Mouse (Mus musculus) T-cell, adult 2 months (primary cell): ENCODE measurements around the gene Serpina3n.
A peak's percentile ranks its signal among the peaks of the same experiment; 100 is the strongest.
"Not testable (repeated sequence)": the region's sequence is repeated elsewhere in the genome, so short reads cannot be mapped to it uniquely, and the experiment has no call there.

ENCODE experiments used
- DNase-seq: peaks from one replicate; pipeline ENCODE4 v3.0.0; 2022; ENCODE audit warnings: low spot score

Gene Serpina3n

DNA sequence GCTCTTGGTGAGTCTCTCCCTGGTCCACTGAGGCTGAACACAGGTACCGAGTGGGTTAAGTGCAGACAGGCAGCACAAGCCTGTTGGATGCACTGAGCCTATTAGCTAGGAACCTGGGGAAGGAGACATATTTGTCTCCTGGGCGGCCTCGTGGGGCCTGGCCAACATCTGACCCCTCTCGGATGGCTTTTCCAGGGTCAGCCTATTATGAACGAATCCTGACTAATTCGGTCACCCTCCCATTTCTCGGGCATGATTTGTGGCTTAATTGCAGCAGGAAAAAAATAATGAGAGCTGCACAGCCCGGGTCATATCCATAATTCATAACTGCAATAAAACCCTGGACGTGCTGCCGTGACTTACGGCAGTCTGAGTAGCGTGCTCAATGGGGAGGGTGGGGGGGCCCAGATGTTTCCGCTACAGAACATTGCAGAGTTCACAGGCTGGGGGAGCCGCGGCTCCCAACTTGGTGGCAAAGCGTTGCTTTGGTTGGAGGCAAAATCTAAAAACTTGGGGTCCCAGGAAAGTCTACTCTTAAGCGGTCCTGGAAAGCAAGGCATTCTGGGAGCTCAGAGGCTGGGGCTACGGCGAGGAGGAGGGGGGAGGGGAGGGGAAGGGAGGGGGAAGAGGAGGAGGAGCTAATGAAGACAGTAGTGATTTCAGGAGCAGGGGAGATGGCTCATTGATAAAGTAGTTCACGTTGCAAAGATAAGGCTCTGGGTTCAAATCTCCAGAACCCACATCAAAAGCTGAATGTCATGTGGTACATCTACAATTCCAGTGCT lies 27.6 kb downstream of the Serpina3n start:
- no peak for DNase-seq

- DNase-seq, result peak; percentile 9
Measured at GRCm38 (mm10) chr12:104440087-104440760, 33.7 kb downstream of the Serpina3n start.

DNA sequence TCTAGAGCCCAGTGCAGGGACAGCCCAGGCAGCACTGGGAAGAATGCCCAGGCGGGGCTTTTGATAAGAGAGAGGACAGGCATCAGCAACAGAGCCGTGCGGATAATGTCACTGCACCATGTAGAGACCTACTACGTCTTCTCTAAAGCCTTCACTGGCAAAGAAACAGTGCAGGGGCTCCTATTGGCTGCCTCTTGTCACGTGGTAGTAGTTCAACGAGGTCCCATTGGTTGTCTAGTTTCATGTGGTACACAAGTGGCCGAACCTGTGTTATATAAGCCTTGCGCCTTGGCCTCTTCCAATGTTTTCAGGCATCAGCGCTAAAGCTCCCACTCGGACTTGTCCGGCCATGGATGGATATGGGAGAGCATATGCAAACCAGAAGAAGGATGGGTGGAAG lies 37.2 kb downstream of the Serpina3n start:
- DNase-seq, result no peak

DNA sequence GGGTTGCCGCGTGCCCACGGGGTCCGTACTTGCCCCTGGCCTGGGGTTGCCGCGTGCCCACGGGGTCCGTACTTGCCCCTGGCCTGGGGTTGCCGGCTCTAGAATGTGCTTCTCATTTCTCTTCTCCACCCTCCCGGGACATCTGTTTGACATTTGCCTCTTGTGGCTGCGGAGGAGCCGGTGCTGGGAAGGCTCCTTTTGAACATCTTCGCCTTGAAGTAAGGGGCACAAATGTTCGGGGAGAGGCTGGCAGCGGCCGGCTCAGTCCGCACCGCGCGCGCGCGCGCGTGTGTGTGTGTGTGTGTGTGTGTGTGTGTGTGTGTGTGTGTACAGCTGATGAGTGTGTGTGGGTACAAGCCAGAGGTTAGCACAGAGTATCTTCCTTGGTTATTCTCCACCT lies 40.5 kb downstream of the Serpina3n start:
- not testable (repeated sequence) for DNase-seq

GRCm38 (mm10) chr12:104448099-104448498 lies 41.6 kb downstream of the Serpina3n start:
- no peak for DNase-seq

DNA sequence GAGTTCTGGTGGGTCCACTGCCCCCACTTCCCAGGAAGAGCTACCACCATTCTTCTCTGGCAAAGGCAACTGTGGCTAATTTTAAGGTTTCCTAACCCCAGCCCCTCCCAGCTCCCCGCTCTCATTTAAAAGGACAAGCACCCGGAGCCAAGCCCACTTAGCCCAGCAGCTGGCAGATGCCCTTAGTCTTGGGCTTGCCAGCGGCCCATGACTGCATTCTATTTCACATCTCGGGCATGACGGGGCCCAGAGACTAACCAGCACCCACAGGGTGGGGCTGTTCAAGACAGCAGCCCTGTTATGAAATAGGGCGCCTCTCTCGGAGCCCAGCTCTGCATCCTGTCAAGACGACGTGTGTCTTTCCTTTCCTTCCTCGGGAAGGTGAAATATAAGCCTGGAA lies 43.7 kb downstream of the Serpina3n start:
- no peak for DNase-seq

DNA sequence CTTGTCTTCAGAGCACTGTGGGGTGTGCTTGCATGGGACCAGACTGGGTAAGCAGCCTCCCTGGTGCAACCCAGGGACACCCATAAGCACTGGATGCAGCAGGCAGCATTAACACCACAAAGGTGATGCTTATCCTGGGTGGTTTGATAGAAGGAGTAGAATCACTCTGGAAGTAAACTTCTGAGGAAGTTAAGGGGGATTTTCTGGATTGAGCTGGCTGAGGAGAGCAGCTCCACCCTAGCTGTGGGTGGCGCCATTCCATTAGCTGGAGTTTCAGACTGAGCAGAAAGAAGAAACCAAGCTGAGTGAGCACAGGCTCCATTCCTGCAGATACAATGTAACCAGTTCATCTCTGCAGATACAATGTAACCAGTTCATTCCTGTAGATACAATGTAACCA lies 46.5 kb downstream of the Serpina3n start:
- no peak for DNase-seq

DNA sequence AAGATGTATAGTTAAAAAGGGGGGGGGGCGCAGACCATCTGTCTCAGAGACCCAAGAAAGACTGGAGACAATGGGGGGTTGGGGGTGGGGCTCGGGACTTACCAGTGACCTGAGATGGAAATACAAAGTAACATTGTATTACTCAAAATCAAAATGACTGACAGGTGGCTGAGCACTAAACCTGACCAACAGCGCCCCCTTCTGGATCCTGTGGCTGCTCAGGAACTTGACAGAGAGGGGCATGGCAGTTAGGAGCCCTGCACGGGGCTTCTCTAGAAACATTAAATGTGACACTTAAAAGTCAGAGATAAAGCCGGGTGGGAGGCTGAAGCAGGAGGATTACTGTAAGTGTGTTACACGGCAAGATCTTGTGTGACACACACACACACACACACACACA lies 52.8 kb downstream of the Serpina3n start:
- DNase-seq, result no peak

DNA sequence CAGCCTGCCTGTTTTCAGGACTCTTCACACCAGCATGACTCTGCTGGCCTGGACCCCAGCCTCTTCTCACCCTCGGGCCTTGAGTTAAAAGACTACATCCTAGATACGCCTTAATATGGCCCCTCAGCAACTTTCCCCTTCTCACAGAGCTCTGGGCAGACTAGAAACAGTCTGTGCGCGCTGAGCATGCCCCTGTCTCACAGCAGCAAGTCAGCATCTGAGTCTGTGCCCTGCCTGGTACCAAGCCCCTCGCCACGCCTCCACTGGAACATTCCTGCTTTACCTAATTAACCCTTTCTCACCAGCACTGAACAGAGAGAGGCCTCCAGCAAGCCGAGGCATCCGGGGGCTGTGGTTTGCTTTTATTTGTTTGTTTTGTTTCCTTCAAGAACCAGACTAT lies 54.8 kb downstream of the Serpina3n start:
- DNase-seq, result no peak
